Mouse (Mus musculus) ovary, postnatal 36 days (tissue): Measurements from ENCODE around the gene Midn.
"Not testable (repeated sequence)": the region's sequence is repeated elsewhere in the genome, so short reads cannot be mapped to it uniquely, and the experiment has no call there.

ENCODE experiments used
- DNase-seq: peaks from one replicate; pipeline ENCODE4 v3.0.0; 2022; ENCODE audit warnings: low spot score, mixed read lengths

Midn gene

DNA sequence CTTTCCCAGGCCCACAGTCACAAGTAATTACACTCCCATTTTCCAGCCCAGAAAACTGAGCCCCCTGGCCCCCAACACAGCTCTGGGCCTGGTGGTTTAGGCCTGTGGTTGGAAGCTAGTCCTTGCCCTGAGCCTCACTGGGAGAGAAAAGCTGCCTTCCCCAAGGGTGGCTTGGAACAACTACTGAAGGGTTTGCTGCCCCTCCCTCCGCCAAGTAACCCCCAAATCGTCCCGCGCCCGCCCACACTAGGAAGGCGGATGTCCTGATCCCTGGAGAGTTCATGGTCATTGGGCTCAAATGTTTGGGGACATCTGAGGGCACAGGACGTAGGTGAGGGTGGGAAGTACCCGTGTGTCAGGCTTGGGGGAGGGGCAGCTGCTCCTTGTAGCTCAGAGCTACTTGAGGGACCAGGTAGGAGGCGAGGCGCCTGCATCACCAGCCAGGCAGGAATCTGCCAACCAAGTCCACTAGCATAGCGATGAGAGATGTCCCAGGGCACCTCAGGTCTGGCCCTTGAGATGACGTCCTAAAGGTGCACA lies 11.0 kb downstream of the Midn start:
- peak; percentile 50 for DNase-seq

DNA sequence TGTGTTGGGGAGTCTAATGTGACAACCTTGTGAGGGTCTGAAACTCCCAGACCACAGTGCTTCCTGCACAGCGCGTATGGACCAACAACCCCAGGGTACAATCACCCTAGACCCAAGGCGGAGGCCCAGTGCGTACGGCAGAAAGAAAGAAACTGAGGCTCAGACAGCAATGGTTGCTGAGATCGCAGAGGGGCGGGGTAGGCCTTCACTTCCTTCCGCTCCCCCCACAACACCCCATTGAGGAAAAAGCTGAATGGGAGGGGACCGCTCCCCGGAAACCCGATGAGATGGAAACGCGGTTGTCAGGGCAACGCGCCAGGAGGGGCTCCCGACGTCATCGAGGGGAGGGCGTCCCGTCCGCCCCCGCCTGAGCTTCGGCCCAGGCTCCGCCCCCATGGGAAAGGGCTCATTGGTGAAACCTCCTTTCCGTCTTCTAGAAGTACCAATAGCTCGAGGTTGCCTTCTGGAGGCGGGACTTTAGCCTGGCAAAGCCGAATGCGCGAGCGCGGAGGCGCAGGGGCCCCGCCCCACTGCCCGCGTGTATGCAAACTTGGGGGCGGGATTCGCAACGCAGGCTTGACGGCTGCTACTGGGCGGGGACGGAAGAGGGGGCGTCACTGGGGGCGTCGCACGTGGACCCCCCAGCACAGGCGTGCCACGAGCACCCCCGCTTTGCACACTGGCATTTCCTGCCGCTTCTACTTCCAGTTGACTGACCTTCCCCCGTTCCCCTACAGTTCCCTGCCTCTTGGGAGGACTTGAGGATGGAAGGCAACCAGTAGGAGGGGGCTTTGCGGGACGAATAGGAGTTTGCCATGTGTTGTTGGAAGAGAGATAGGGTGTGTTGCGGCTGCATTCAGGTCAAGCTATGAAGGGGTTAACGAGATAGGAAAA lies 11.7 kb downstream of the Midn start:
- peak; percentile 98 for DNase-seq

DNA sequence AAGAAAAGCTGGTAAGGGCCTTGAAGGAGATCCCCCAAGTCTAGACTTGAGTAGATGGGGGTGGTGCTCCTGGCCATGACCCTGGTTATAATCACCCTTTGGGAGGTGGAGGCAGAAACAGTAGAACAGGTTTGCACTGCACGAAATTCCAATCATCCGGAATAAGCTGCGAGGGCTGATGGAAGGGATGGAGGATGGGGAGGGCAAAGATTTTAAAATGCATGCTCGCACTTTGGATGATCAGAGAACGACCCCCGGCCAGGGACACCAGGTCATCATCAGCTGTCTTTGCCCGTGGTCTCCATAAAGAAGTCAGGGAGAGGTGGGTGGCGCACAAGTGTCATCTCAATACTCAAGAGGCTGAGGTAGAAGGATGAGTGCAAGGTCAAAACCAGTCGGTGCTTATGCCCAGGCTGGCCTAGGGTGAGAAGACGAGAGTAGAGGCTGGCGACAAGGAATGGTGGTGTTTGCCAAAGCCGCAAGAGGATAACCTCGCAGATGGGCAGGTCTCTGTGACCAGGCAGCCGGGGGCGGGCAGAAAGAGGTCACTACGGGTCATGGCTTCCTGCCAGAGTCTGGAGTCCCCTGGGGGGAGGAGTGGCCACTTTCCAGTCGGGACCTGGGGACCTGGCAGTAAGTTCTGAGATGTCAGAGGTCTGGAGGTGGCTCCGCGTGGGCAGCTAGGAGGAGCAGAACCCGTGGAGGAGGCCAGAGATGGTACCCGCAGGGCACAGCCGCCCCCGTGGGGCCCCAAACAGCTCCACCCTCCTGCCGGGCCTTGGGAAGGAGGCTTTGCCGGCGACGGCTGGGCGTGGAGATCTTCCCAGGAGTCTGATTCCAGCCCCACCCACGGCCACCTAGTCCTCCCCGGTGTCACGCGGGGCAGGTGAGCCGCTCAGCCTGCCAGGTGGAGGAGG lies 12.6 kb downstream of the Midn start:
- DNase-seq: peak; percentile 85

DNA sequence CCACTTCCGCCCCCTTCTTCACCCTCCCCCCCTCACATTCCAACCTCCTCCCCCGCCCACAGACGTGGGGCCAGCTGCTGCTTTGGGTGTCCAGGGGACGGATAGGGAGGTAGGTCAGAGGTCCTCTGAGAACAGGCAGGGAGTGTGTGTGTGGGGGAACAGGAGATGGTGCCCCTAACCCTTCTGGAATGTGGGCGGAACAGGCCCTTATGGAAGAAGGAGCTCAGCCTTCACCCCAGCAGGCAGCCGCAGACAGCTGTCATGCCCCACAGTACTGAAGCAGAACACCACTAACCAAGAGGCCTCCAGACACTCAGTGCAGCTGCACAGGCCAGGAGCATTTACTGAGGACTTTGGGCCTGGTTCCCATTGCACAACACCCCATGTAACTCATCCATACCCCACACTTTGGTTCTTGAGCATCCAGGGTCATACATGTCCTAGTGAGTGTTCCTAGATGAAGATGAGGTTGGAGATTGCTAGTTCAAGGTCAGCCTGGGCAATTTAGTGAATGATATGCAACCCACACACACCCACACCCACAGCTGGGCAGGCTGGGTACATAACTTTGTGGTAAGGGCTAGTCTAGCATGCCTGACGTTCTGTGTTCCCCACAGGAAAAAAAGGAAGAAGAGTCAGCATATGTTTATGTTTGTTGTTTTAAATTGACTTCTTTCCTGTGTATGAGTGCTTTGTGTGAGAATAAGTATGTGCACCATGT lies 13.6 kb downstream of the Midn start:
- peak; percentile 32 for DNase-seq

DNA sequence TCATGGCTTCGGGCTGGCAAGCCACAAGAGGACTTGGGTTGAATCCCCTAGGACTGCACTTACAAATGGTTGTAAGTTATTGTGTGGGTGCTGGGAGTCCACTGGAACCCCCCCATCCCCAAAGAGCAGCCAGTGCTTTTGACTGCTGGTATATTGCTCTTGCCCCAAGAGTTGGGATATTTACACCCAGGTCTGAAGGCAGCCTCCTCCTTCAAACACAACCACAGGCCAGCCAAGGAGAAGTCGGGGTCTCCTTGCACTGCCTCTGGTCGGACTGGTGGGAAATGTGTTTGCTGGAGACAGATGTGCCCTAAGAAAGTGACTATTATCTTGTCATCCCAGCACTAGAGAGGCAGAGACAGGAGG lies 14.2 kb downstream of the Midn start:
- no peak for DNase-seq

DNA sequence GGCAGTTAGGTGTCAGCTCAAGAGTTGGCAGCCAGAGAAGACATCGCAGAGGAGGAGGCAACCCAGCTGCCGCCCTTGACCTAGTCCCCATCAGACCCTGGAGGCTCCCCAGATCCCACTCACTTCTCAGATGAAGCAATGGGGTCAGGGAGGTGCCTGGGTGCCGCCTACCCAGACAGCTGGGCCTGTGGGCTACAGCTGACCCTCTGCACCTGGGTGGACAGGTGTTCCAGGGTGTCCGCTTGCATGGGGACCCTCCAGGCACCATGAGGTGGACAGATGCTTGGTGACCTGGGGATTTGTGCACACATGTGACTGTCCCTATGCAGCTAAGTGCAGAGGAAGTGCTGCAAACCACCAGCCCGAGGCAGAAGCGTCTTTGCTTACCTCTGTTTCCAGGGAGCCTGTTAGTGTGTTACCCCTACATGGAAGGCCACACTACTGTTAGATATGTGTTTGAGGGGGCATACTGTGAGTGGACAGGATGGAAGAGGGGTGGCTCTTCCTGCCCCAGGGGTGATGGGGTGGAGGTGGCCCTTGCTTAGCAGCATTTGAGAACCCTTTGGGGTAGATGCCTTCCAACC lies 14.7 kb downstream of the Midn start:
- DNase-seq: peak; percentile 7

DNA sequence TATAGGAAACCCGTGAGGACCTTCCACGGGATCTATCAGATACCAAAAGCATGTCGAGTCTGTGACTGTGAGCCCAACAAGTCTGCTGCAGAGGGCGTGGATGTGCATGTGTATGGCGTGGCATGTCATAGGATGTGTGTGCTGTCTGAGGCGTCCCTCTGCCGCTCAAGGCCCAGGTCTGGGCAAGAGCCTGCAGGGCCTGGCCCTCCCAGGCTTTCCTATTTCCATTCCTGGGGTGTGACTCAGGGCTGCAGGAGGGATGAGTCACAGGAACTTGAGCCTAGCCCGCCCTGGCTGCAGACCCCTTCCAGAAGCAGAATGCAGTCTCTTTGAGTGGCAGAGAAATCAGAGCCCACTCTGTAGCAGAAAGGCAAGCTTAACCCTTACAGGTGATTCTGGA lies 15.6 kb downstream of the Midn start:
- no peak for DNase-seq

DNA sequence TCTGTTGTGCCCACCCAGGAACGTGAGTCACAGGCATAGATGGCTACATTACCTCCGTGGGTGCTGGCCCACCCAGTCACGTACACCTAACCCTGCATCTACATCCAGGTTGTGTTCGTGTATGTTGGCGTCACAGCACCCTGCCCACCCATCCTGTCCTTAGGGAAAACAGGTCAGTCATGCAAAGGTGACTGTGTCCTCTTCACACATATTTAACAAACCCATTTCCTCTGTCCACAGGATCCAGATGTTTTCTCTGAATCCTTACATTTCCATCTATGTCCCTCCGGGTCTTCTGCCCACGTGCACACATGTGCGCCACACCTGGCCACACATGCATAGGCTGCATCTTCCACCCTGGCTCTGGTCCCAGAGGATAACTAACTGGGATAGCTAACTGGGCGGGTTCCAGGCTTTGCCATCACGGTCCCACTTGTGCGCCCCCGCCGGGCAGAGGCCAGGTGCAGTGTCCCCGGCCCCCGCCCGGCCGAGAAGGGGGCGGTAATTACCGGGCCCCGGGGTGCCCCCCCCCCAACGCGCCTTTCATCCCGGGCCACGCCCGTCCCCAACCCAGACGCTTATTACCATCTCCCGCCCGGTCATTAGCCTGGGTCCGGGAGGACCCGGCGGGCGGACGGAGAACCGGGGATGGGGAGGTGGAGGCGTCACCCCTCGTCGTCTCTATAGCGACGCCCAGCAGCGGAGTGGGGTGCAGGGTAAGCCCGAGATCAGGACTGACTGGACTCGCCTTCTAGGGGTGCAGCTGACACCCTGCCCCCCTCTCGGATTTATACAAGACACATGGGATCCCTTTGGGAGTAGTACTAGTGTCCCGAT lies 16.3 kb downstream of the Midn start:
- DNase-seq: no peak

DNA sequence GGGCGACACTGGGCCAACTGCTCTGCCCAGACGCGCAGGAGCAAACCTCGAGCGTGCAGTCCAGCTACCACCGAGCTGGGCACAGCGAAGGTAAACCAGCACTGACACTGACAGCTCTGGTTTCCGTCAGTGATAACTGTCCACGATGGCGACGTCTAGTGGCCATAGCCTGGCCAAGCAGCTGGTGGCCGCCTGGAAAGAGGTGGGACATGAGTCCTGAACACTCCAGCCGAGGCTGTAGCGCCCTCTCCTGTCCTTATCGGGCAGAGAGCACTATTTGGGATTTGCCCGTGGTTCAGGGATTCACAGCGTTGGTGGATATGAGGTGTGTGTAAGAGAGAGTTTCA lies 16.9 kb downstream of the Midn start:
- DNase-seq: peak; percentile 95

DNA sequence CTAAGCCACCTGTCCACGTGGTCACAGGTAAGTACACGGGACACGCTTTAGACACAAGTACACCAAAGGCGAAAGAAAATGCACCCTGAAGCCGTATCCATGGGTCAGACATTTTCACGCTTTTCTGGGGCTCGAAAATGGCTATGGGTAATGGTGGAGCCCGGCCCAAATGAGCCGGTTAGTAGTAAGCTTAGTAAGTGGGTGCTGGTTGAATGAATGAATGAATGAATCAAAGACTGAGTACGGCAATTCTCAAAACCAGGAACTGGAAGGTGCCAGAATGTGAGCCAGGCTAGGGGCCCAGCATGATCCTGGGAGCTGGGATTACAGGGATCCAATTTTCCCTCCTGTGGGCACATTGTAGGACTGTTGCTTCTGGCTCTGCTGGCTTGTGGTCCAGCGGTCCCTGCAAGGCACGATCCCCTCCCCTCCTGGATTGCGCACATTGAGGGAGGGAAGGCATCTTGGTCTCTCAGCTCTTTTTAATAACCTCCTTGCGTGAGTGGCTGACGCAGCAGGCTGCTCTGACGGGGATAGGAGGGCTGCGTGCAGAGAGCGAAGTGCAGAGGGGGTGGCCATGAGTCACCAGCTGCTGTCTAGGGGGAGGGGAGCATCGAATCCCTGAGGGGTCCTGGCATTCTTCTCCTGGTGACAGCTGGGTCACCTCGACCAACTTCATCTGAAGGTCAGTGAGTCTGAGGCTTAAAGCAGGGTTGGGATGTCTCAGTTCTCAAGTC lies 17.5 kb downstream of the Midn start, which contains the start of gene Cirbp:
Gene Cirbp (plus strand): TSS at position 594 of the 737 bp plus-strand sequence.
- no peak for DNase-seq

DNA sequence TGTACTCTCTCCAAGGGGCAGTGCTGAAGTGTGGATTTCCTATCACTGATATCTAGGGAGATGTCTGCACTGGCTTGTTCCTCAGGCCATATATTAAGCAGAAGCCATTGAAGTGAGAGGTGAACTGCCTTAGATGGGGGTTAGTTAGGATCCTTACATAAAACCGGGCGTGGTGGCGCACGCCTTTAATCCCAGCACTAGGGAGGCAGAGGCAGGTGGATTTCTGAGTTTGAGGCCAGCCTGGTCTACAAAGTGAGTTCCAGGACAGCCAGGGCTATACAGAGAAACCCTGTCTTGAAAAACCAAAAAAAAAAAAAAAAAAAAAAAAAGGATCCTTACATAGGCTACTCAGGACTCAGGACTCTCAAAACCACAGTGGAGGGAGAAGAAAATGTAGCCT lies 18.1 kb downstream of the Midn start:
- DNase-seq: not testable (repeated sequence)

DNA sequence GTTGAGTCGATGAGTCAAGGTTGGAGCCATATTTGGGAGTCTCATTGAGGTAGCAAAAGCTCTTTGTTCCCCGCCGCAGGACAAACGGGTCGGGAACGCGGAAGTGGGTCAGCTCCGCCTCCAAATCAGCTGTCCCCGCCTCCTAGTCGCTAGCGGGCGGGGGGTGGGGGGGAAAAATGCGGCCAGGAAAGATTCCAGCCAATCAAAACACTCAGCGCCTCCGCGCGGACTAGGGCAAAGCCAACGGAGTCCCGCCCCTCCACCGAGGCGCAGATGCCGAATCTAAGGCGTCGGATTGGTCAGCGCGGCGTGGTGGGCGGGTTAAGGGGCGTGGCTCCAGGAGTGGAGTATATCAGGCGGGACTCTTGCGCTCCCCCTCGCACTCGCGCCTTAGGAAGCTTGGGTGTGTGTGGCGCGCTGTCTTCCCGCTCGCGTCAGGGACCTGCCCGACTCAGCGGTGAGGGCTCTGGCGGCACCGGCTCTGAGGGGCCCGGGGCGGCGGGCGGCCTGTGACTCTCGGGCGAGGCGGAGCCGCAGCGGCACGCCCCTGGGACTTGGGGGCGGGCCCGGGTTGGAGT lies 19.5 kb downstream of the Midn start:
- peak; percentile 98 for DNase-seq

DNA sequence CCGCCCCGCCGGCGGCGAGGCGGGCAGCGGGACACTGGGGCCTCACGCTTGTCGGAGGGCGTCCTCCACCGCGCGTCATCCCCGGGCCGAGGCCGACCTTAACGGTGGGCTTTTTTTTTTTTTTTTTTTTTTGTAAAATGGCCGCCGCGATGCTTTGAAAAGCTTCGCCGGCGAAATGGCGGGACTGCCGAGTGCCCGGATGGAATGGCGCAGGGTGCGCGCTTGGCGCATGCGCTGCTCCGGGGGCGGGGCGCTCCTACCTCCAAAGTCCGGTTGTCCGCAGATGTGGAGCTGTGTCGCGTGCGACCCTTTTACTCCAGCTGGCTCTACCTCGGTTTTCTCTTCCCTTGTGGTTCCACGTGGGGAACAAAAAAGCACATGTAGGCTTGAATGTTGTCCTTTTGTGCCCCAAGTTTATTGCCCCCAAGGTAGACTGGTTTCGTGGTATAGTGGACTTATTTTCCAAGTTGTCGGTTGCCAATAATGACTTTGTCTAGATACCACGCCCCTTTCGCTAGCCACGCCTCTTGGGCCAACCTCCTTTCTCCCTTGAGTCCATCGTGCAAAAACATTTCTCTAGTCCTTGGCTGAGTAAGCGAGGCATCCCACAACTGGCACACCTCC lies 20.1 kb downstream of the Midn start:
- peak; percentile 93 for DNase-seq

DNA sequence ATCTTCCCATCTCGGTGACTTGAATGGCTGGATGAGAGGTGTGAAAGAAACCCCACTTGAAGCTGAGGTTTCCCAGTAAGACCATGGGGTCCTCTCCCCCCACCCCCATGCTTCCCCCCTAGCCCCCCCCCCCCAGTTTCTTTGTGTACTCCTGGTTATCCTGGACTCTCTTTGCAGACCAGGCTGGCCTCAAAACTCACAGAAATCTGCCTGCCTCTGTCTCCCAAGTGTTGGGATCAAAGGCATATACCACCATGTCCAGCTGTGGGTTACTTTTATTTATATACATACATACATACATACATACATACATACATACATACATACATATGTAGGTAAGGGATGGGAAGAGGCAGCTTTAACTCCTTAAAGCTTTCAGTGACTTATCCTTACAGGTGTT lies 21.0 kb downstream of the Midn start:
- DNase-seq: no peak

DNA sequence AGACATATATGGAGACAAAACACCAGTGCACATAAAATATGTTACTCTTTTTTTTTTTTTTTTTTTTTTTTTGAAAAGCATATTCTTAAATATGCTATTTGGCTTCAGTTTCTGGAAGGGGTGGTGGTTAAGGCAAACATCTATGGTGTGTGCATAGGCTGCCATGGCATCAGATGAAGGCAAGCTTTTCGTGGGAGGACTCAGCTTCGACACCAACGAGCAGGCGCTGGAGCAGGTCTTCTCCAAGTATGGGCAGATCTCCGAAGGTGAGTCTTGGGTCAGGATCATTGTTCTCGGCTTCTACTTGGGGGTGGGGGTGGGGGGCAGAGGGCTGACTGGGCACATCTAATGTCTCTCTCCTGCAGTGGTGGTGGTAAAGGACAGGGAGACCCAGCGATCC lies 21.6 kb downstream of the Midn start:
- no peak for DNase-seq

DNA sequence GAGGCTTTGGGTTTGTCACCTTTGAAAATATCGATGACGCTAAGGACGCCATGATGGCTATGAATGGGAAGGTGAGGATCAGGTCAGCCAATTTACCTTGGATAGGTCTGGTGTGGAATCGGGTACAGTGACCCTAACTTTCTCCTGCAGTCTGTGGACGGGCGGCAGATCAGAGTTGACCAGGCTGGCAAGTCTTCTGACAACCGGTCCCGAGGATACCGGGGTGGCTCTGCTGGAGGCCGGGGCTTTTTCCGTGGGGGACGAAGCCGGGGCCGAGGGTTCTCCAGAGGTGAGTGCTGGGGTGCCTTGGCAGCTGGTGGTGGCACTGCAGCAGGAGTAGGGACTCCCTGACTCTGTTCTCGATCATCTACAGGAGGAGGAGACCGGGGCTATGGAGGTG lies 22.0 kb downstream of the Midn start:
- no peak for DNase-seq

DNA sequence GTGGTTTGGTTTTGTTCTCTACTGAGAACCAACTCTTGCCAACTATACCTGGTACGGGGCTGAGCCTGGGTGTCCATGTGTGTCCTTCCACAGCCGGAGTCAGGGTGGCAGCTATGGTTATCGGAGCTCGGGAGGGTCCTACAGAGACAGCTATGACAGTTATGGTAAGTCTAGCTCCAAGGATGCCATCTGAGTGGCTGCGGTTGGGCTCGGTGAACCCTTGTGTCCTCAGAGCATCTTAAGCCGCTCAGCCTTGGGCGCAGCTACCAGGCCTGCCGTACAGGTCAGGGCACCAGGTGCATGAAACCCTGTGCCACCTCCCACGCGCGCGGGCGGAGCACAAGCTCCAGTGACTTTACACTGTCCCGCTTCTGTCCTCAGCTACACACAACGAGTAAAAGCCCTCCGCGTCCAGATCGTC lies 22.5 kb downstream of the Midn start:
- DNase-seq: no peak

DNA sequence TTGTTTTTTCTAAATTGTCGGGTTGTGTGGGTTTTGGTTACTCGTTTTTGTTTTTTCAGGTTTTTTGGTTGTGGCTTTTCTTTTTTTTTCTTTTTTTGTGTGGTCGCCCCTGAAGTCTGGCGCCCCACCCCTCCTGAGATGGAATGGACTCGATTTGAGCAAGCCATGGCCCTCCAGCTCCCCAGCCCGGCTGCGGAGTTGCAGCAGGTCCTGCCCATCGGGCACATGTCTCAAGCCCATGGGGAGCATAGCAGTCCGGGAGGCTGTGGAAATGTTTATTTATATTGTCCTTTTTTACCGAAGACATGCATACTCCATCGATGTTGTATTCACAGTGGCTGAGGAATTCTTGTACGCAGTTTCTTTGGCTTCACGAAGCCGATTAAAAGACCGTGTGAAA lies 23.2 kb downstream of the Midn start:
- no peak for DNase-seq
